Mouse (Mus musculus): ENCODE data around the gene Tmem141. TPM values are rescaled to one million over a fixed set of nuclear protein-coding genes. Genes with fewer than 3 reads are reported as not detected.

The Tmem141 gene
- polyA plus RNA-seq, 1 experiment from 2014 or later, result 23.3 TPM

DNA sequence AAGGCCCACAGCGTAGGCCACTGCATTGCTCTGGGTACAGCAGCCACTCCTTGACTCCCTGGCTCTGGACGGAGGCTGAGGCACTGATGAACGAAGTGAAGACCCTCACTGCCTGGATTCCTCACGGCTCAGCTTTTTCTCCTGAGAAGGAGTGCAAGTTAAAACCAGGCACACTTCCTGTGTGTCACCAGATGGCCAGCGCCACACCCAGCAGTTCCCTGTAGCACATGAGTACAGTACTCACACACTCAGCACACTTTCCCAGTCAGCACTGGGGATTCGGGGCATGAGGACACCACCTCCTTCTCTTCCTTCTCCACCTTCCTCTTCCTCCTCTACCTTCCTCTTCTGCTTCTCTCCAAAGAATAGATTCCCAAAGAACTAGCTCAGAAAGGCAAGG lies 6.0 kb upstream of the Tmem141 start, which contains the start of gene Fcna:
Gene Fcna, minus strand, starts transcription at position 220 of the 400 bp plus-strand sequence.
- 61% methylated on average over 6 of the region's 6 CpGs for WGBS (ENCODE audit: missing documents)
- no peak within 1 kb of the TSS for H3K4me3 ChIP-seq (ENCODE audit: inconsistent target)
- peak within 1 kb of the TSS; percentile 51 for H3K27ac ChIP-seq
- H3K79me2 ChIP-seq (ENCODE audit: inconsistent target), result no peaks in the 10 kb centered on the region
- no peaks in the 10 kb centered on the region for H3K36me3 ChIP-seq (ENCODE audit: inconsistent target)

DNA sequence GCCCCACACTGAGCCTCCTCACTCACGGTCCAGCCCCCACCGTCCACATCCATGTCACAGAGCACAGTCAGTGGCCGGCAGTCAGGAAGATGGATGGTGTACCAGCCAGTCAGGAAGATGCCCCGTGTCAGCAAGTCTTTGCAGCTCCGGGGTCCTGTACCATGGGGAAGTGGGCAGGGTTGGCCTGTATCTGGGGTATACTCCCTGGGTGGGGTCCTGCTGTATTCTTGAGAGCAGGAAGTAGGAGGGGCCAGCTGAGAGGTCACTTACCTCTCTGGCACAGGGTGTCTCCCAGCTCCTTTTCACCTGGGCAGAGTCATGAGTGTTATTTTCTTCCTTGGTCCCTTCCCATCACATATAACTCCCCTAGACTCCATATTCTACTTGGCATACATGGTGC lies 4.2 kb upstream of the Tmem141 start:
- no peaks in the 10 kb centered on the region for H3K79me2 ChIP-seq (ENCODE audit: inconsistent target)
- H3K4me3 ChIP-seq (ENCODE audit: inconsistent target), result no peak overlapping the region
- 54% methylated on average over 5 of the region's 5 CpGs for WGBS (ENCODE audit: missing documents)
- H3K27ac ChIP-seq, result no peak overlapping the region
- H3K36me3 ChIP-seq (ENCODE audit: inconsistent target), result no peaks in the 10 kb centered on the region

DNA sequence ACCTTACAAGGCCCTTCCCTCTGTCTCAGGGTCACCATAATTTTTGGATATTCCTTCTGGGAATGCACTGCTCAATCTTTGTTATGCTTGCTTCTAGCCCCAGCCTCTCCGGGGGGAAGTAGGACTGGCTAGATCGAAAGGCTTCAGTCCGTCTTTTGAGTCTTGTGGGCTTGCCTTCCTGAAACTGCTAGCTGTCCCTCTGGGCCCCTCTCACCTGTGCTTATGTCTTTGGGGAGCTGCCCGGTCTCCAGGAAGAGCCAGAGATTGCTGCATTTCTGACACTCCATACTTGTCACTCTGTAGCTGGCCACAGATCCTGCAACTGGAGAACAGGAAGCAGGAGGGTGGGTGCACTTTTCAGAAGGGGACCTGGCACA lies 965 bp downstream of the Tmem141 start:
- Histone ChIP-seq H3K36me3 (ENCODE audit: inconsistent target) (no peaks in the 10 kb centered on the region), H3K4me3 (ENCODE audit: inconsistent target) (peak overlapping the region; percentile 63), H3K79me2 (ENCODE audit: inconsistent target) (no peaks in the 10 kb centered on the region), H3K27ac (peak overlapping the region; percentile 62)
- 48% methylated on average over 3 of the region's 4 CpGs for whole genome bisulfite sequencing (ENCODE audit: missing documents)

DNA sequence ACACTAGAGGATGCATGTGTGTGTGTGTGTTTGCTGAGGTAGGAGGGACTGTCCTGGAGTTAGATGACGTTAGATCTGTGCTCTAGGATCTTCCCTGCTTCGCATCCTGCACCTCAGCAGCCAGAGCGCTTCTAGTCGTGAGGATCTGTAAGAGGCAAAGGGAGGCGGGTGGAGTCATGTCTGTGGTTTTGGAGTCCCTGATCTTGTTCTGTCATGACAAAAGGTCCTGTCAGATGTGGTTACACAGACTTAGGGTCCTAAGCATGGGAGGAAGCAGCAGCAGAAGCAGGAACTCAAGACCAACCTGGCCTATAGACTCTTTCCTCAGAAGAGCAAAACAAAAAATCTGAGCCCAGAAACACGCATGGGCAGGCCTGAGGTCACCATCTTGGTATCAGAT lies 1.4 kb downstream of the Tmem141 start:
- Histone ChIP-seq H3K79me2 (ENCODE audit: inconsistent target) (no peaks in the 10 kb centered on the region), H3K27ac (0 out of 2 replicates have a peak overlapping the region, but pooled peaks have one; percentile 62), H3K36me3 (ENCODE audit: inconsistent target) (no peaks in the 10 kb centered on the region), H3K4me3 (ENCODE audit: inconsistent target) (no peak overlapping the region)
- 60% methylated on average over 6 of the region's 6 CpGs for WGBS (ENCODE audit: missing documents)

DNA sequence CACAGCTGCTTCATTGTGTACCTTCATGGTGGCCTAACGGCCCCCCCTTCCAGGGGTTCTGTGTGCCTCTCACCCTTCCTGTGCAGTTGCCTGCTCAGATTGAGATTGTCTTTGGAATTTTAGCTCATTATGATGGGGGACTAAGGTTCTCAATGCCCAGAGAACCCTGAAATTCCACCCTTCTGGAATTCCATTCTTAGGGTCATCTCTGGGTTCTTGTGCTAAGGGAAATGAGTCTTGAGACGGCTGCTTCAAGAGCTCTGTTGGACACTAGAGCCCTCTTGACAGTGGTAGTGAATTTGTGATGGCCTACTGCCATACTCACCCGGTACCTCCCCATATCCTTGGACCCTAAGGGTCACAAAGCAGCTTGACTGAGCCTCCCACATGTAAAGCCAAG lies 4.2 kb downstream of the Tmem141 start, which contains the start of gene Ccdc183:
Gene Ccdc183, minus strand, starts transcription at position 101 of the 400 bp plus-strand sequence.
- Histone ChIP-seq H3K27ac (no peak within 1 kb of the TSS), H3K79me2 (ENCODE audit: inconsistent target) (no peaks in the 10 kb centered on the region), H3K36me3 (ENCODE audit: inconsistent target) (no peaks in the 10 kb centered on the region), H3K4me3 (ENCODE audit: inconsistent target) (no peak within 1 kb of the TSS)
- 87% methylated on average over 3 of the region's 3 CpGs for WGBS (ENCODE audit: missing documents)

DNA sequence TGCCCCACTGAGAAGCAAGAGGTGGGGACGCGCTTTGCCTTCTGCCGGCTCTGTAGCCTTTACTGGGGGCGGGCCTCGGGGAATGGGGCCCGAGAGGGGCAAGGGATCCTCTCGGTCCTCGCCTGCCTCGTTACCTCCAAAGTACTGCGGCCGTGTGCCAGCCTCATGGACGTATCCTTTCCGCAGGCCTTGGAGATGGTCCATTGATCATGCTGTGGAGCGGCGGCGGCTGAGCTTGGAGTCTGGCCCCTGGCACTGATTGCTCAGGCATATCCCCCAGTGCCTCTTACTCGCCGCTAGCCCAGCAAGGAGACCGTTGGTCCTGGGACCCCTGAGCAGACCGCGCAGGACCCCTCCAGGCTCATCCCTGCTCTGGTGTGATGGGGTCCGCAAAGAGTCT lies 5.4 kb downstream of the Tmem141 start:
- Histone ChIP-seq H3K4me3 (ENCODE audit: inconsistent target) (no peak overlapping the region), H3K27ac (no peak overlapping the region), H3K36me3 (ENCODE audit: inconsistent target) (no peaks in the 10 kb centered on the region), H3K79me2 (ENCODE audit: inconsistent target) (no peaks in the 10 kb centered on the region)
- WGBS (ENCODE audit: missing documents), result 40% methylated on average over 18 of the region's 22 CpGs

DNA sequence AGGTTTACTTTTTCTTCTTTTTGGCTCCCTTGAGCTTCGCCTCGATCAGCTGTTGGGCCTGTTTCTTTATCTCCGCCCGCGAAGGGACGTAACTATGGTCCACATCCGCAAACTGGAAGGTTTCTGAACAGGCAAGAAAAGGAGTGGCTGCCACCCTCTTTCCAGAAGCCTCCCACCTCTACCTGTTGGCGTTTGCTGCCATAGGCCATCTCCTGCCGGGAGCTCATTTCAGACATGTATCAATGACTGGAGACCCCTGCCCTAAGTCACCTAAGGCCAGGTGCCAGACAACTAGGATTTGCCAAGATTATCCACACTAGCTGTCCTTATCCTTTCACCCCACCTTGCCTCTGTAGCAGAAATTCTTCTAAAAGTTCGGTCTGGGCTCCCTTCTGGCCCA lies 13.1 kb downstream of the Tmem141 start:
- Histone ChIP-seq H3K4me3 (ENCODE audit: inconsistent target) (no peak overlapping the region), H3K79me2 (ENCODE audit: inconsistent target) (peaks cover 42% of the 10 kb centered on the region), H3K27ac (no peak overlapping the region), H3K36me3 (ENCODE audit: inconsistent target) (peaks cover under 1% of the 10 kb centered on the region; the same call in 1 of the 2 replicates)
- 56% methylated on average over 10 of the region's 10 CpGs for WGBS (ENCODE audit: missing documents)

DNA sequence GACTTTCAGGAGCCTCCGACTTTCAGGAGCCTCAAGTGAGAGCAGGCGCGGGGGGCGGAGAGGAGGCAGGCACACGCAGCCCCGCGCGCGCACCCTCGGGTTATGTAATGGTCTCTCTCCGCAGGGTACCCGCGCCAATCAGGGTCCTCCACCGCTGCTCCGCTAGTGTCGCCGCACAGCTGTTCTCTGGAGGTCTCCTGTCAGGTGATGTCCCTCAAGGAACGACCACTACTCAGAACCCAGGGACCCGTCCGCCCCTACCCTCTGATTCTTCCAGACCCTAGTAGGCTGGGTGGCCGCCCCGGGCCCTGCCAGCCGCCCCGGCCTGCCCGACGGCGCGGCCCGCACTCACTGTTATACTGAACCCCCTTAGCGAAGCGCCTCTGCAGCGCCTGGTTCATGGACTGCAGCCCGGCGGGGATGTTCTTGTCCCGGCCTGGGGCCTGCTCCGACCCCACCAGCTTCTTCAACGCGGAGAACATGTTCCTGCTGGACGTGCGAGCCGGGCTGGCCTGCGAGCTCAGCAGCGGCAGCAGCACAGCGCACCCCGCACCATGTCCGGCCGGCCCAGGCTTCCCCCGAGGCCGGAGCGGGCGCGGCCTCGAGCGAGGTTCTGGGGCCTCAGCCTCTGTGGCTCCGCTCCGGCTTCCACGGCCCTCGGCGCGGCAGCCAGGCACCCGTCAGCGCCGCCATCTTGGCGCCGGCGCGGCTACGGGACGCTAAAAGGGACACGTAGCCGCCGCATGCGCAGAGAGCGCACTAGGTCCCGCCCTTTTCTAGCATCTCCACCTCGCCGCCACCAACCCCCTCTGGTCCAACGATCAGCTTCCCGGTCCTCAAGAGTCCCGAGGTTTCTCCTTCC lies 13.8 kb downstream of the Tmem141 start, which contains the start of gene Rabl6:
Gene Rabl6, minus strand, starts transcription at position 761 of the 862 bp plus-strand sequence.
- peak within 1 kb of the TSS; percentile 42 for H3K4me3 ChIP-seq (ENCODE audit: inconsistent target)
- under 1% methylated on average over 64 of the region's 80 CpGs for WGBS (ENCODE audit: missing documents)
- no peak within 1 kb of the TSS for H3K27ac ChIP-seq
- H3K79me2 ChIP-seq (ENCODE audit: inconsistent target), result peaks cover 49% of the 10 kb centered on the region
- peaks cover 4% of the 10 kb centered on the region; the same call in 1 of the 2 replicates for H3K36me3 ChIP-seq (ENCODE audit: inconsistent target)

DNA sequence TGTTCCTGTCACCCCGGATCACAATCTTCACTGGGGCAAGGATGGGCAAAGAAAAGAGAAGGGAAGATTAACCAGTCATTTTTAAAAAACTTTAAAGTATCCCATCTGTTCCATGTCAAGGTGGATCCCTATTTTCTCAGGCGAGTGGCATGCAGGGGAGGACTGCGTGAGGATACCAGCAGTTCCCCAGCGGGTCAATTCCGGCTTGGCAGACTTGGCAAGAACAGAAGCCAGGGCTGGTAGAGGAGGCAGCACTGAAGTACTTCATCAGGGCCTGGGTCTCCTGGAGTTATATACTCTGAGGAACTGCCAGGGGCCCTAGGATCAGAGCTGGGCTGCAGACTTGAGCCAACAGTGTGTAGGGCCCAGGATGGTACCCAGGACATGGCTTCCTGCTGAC lies 19.3 kb downstream of the Tmem141 start:
- H3K36me3 ChIP-seq (ENCODE audit: inconsistent target), result peaks cover 50% of the 10 kb centered on the region
- no peak overlapping the region for H3K4me3 ChIP-seq (ENCODE audit: inconsistent target)
- 93% methylated on average over 4 of the region's 5 CpGs for WGBS (ENCODE audit: missing documents)
- H3K79me2 ChIP-seq (ENCODE audit: inconsistent target), result peaks cover 49% of the 10 kb centered on the region
- H3K27ac ChIP-seq, result no peak overlapping the region

DNA sequence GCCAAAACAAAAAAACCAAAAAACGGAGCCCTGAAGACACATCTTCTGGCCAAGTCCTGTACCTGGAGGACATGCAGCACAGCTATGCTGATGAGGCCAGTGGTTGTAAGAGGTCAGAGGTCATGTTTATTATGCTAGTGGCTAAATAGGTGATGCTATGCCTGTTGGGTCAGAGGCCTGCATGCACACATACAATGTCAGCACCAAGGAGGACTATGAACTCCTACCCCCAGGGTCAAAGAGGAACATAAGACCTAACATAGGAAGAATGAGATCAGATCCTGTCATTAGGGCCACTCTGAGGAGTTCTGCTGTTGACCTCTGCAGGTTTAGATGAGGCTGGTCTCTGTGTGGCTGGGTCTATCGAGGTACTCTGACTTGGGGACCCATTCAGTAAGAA lies 21.8 kb downstream of the Tmem141 start:
- Histone ChIP-seq H3K79me2 (ENCODE audit: inconsistent target) (peaks cover 25% of the 10 kb centered on the region; the same call in 1 of the 2 replicates), H3K4me3 (ENCODE audit: inconsistent target) (no peak overlapping the region), H3K27ac (no peak overlapping the region), H3K36me3 (ENCODE audit: inconsistent target) (peaks cover 75% of the 10 kb centered on the region)
- 88% methylated on average over 2 of the region's 2 CpGs for WGBS (ENCODE audit: missing documents)

DNA sequence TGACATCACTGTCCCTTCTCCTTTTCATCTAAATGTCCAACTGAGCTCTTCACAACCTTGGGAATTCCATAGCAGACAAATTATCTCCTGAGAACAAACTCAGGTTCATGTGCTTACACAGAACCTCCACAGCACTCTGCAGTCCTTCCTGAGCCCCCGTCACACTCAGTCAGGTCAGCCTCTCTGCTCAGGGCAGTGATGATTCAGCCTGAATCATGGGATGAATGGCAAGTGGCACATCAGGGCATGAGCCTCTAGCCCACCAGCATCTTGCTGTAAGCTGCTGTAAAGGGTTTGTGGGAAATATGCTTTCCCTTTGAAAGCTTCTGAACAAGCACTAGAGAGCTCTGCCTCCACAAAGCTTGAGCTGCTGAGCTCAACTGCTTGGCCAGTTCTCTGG lies 23.1 kb downstream of the Tmem141 start:
- peaks cover 12% of the 10 kb centered on the region; the same call in 1 of the 2 replicates for H3K79me2 ChIP-seq (ENCODE audit: inconsistent target)
- H3K27ac ChIP-seq, result no peak overlapping the region
- peaks cover 82% of the 10 kb centered on the region for H3K36me3 ChIP-seq (ENCODE audit: inconsistent target)
- 93% methylated on average over 1 of the region's 1 CpGs for WGBS (ENCODE audit: missing documents)
- no peak overlapping the region for H3K4me3 ChIP-seq (ENCODE audit: inconsistent target)

DNA sequence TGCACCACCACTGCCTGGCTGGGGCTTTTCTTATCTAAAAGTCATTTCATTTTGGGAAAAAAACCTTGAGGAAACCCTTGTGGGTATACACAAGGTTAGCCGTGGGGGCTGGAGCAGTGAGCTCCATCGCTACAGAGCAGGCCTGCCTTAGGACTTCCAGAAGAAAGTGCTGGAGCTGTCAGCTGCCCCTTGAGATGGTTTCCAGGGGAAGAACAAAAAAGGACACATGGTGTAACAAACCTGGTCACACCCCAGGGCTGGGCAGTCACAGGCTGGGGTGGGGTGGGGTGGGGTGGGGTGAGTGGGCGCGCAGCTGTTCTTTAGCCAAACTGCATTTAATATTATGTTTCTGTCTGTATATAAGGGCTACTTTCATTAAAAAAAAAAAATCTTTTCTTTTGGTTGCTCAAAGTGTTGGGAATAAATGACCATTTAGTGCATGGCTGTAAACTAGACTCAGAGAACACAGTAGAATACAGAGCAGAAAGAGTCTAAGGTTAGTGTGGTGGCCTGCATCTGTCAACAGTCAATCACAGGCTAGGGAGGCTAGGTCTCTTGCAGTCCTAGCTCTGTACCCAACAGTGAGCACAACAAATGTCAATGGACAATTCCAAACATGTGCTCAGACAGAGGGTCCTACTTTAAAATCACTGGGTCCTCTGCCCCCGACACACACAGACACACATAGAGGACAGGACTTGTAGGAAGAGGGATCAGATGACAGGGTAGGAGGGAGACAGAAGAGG lies 24.9 kb downstream of the Tmem141 start:
- WGBS (ENCODE audit: missing documents), result 98% methylated on average over 5 of the region's 5 CpGs
- peaks cover 85% of the 10 kb centered on the region for H3K36me3 ChIP-seq (ENCODE audit: inconsistent target)

DNA sequence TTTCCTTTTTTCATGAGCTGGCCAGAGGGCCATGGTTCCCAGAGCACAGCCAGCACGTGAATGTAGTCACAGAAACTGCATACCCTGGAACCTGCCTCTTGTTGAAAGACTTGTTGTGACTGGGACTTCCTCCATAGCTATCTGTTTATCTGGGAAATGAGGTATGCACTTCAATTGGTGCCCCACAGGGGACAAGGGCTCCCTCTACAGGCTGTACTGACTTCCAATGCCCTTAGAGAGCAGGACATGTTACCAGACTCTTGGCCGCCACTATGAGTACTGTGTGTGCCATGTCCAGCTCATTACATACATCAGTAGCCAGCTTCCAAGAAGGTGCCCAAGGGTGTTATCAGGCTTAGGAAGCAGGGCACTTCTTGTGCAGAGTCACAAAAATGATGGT lies 29.9 kb downstream of the Tmem141 start:
- 83% methylated on average over 2 of the region's 2 CpGs for WGBS (ENCODE audit: missing documents)
- H3K4me3 ChIP-seq (ENCODE audit: inconsistent target), result no peak overlapping the region
- H3K36me3 ChIP-seq (ENCODE audit: inconsistent target), result peaks cover 42% of the 10 kb centered on the region
- H3K79me2 ChIP-seq (ENCODE audit: inconsistent target), result no peaks in the 10 kb centered on the region
- no peak overlapping the region for H3K27ac ChIP-seq

More for the DNA sequence above, 24.9 kb downstream of the Tmem141 start:
- Histone ChIP-seq H3K27ac (no peak overlapping the region), H3K79me2 (ENCODE audit: inconsistent target) (no peaks in the 10 kb centered on the region), H3K4me3 (ENCODE audit: inconsistent target) (no peak overlapping the region)

DNA sequence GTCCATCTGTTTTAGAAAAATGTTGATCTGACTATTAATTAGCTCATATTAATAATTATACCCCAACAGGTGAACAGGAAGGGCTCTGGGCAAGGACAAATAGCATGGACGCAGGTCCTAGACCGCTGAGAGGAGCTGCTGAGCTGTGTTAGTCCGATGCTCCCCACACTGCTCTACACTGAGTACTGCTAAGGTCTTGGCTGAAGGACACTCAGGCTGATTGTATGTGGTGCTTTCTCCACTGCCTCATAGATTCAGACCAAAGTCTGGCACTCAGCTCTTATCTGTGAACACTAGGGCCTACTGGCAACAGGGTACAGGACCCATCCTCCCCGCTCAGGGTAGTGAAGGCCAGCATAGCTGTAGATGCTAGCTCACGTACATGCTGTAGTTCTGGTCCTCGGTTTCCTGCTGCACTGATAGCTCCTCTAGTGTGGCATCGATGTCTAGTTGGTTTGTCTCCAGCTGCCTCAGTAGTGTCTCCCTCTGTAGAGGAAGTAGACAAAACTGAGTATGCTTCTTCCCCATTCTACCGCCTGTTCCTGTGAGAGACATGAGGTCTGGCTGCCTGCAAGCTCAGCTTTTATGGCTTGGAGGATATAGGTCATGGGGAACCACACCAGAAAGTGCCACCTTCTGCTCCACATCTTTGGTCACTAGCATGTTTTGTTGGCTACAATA lies 33.4 kb downstream of the Tmem141 start:
- no peak overlapping the region for H3K4me3 ChIP-seq (ENCODE audit: inconsistent target)
- H3K79me2 ChIP-seq (ENCODE audit: inconsistent target), result no peaks in the 10 kb centered on the region
- 82% methylated on average over 8 of the region's 8 CpGs for WGBS (ENCODE audit: missing documents)
- peaks cover 36% of the 10 kb centered on the region for H3K36me3 ChIP-seq (ENCODE audit: inconsistent target)
- H3K27ac ChIP-seq, result peak overlapping the region; percentile 79
